Mouse (Mus musculus) hindbrain, embryonic 14.5 days (tissue): ENCODE measurements around the gene Gng12. TPM values are rescaled to one million over a fixed set of nuclear protein-coding genes. Genes with fewer than 3 reads are reported as not detected.

Experiments
- ATAC-seq: fragments of 200-750 bp; cut with Nextera tagmentation; 2 replicates; pipeline ENCODE4 v1.8.0; 2017; ENCODE audit warnings: moderate number of reproducible peaks, mild to moderate bottlenecking, moderate TSS enrichment, moderate library complexity; ENCODE audit not compliant: low FRiP score
- DNase-seq: peaks from one replicate; pipeline ENCODE4 v3.0.0-alpha.2; 2015; ENCODE audit warnings: low spot score
- H3K27ac ChIP-seq: fragments of 300-500 bp; sonication (generic); 2 replicates; pipeline ENCODE4 v1.5.1; 2014; ENCODE audit warnings: mild to moderate bottlenecking, moderate library complexity
- H3K27me3 ChIP-seq: fragments of 300-500 bp; sonication (generic); 2 replicates; pipeline ENCODE4 v1.6.1; 2014; ENCODE audit warnings: mild to moderate bottlenecking, low read length, mixed read lengths; ENCODE audit not compliant: control insufficient read depth, insufficient read depth
- H3K36me3 ChIP-seq: fragments of 300-500 bp; sonication (generic); replicated peaks from 2 replicates; pipeline ENCODE4 v1.6.1; 2014; ENCODE audit not compliant: control insufficient read depth, insufficient read depth
- H3K4me1 ChIP-seq: fragments of 300-500 bp; sonication (generic); replicated peaks from 2 replicates; pipeline ENCODE4 v1.6.1; 2014; ENCODE audit warnings: antibody characterized with exemption, low read length, mixed read lengths; ENCODE audit not compliant: control insufficient read depth, insufficient read depth
- H3K4me2 ChIP-seq: fragments of 300-500 bp; sonication (generic); replicated peaks from 2 replicates; pipeline ENCODE4 v1.6.1; 2014; ENCODE audit warnings: mild to moderate bottlenecking, moderate library complexity
- H3K4me3 ChIP-seq: fragments of 300-500 bp; sonication (generic); replicated peaks from 2 replicates; pipeline ENCODE4 v1.5.1; 2014; ENCODE audit warnings: mild to moderate bottlenecking, low read length
- H3K9ac ChIP-seq: fragments of 300-500 bp; sonication (generic); 2 replicates; pipeline ENCODE4 v1.6.1; 2014
- H3K9me3 ChIP-seq: fragments of 300-500 bp; sonication (generic); 2 replicates; pipeline ENCODE4 v1.6.1; 2016; ENCODE audit warnings: low read length; ENCODE audit not compliant: control insufficient read depth
- WGBS: fragments of 180-500 bp; shearing (Covaris S2); extraction: QIAGEN DNeasy Blood & Tissue Kit; methylation state at CpG from one replicate; pipeline ENCODE4 v1.1.7; 2014; 5-methylcytosine and 5-hydroxymethylcytosine counted together
- polyA plus RNA-seq: library from polyadenylated mRNA; unstranded; fragments of >200 nt; fragmentation: Nextera tagmentation; extraction: Ambion mirVana; gene quantifications from 2 replicates; pipeline ENCODE4 v1.2.1, GENCODE M21; 2014

The Gng12 gene
- polyA plus RNA-seq, 1 experiment from 2014 or later, result 71.2 TPM

GRCm38 (mm10) chr6:66910493-66911435 lies 14.6 kb downstream of the Gng12 start:
- Histone ChIP-seq H3K36me3 (no peaks in the 10 kb centered on the region), H3K27ac (no peak overlapping the region), H3K4me2 (no peak overlapping the region), H3K4me1 (no peaks in the 10 kb centered on the region), H3K4me3 (no peak overlapping the region), H3K9ac (no peak overlapping the region), H3K9me3 (no peaks in the 10 kb centered on the region), H3K27me3 (no peaks in the 10 kb centered on the region)
- no peak for DNase-seq
- WGBS, result 61% methylated on average over 11 of the region's 11 CpGs
- ATAC-seq, result no peak

- DNase-seq (no peak), ATAC-seq (no peak)
- Histone ChIP-seq H3K4me3 (no peak overlapping the region), H3K4me2 (no peak overlapping the region), H3K27ac (no peak overlapping the region), H3K9ac (no peak overlapping the region), H3K9me3 (no peaks in the 10 kb centered on the region), H3K27me3 (no peaks in the 10 kb centered on the region), H3K36me3 (no peaks in the 10 kb centered on the region), H3K4me1 (no peaks in the 10 kb centered on the region)
- 94% methylated on average over 1 of the region's 1 CpGs for WGBS
These were observed 17.2 kb downstream of the Gng12 start for GRCm38 (mm10) chr6:66913355-66913754.

GRCm38 (mm10) chr6:66915592-66915991 lies 19.4 kb downstream of the Gng12 start:
- H3K9me3 ChIP-seq, result no peaks in the 10 kb centered on the region
- 93% methylated on average over 2 of the region's 2 CpGs for whole genome bisulfite sequencing
- no peaks in the 10 kb centered on the region for H3K27me3 ChIP-seq
- H3K36me3 ChIP-seq, result no peaks in the 10 kb centered on the region
- H3K9ac ChIP-seq, result no peak overlapping the region
- no peaks in the 10 kb centered on the region for H3K4me1 ChIP-seq
- no peak overlapping the region for H3K4me2 ChIP-seq
- DNase-seq, result no peak
- ATAC-seq, result no peak
- no peak overlapping the region for H3K4me3 ChIP-seq
- no peak overlapping the region for H3K27ac ChIP-seq

- Histone ChIP-seq H3K27ac (no peak overlapping the region), H3K27me3 (no peaks in the 10 kb centered on the region), H3K4me3 (no peak overlapping the region), H3K4me1 (no peaks in the 10 kb centered on the region), H3K4me2 (no peak overlapping the region), H3K9ac (no peak overlapping the region), H3K36me3 (no peaks in the 10 kb centered on the region), H3K9me3 (no peaks in the 10 kb centered on the region)
- ATAC-seq (no peak), DNase-seq (no peak)
- 95% methylated on average over 7 of the region's 7 CpGs for WGBS
These were observed 20.8 kb downstream of the Gng12 start for GRCm38 (mm10) chr6:66917032-66917431.

GRCm38 (mm10) chr6:66920786-66921185 lies 24.6 kb downstream of the Gng12 start:
- no peaks in the 10 kb centered on the region for H3K27me3 ChIP-seq
- H3K36me3 ChIP-seq, result no peaks in the 10 kb centered on the region
- no peak overlapping the region for H3K4me2 ChIP-seq
- H3K9ac ChIP-seq, result no peak overlapping the region
- H3K4me3 ChIP-seq, result no peak overlapping the region
- H3K9me3 ChIP-seq, result no peaks in the 10 kb centered on the region
- H3K27ac ChIP-seq, result no peak overlapping the region
- 95% methylated on average over 4 of the region's 4 CpGs for WGBS
- DNase-seq, result no peak
- no peak for ATAC-seq
- H3K4me1 ChIP-seq, result no peaks in the 10 kb centered on the region

GRCm38 (mm10) chr6:66921755-66922154 lies 25.6 kb downstream of the Gng12 start:
- H3K9ac ChIP-seq, result no peak overlapping the region
- no peak overlapping the region for H3K4me2 ChIP-seq
- ATAC-seq (no peak), DNase-seq (no peak)
- H3K4me3 ChIP-seq, result no peak overlapping the region
- H3K27ac ChIP-seq, result no peak overlapping the region
- no peaks in the 10 kb centered on the region for H3K4me1 ChIP-seq
- no peaks in the 10 kb centered on the region for H3K9me3 ChIP-seq
- H3K27me3 ChIP-seq, result no peaks in the 10 kb centered on the region
- H3K36me3 ChIP-seq, result no peaks in the 10 kb centered on the region
- WGBS, result 88% methylated on average over 4 of the region's 4 CpGs

GRCm38 (mm10) chr6:66922501-66922900 lies 26.3 kb downstream of the Gng12 start:
- WGBS, result 96% methylated on average over 7 of the region's 7 CpGs

GRCm38 (mm10) chr6:66923851-66924250 lies 27.7 kb downstream of the Gng12 start:
- no peaks in the 10 kb centered on the region for H3K36me3 ChIP-seq
- no peak overlapping the region for H3K4me2 ChIP-seq
- DNase-seq (no peak), ATAC-seq (no peak)
- H3K9ac ChIP-seq, result no peak overlapping the region
- 97% methylated on average over 4 of the region's 4 CpGs for WGBS
- H3K4me1 ChIP-seq, result no peaks in the 10 kb centered on the region
- H3K27ac ChIP-seq, result no peak overlapping the region
- no peak overlapping the region for H3K4me3 ChIP-seq
- no peaks in the 10 kb centered on the region for H3K9me3 ChIP-seq
- H3K27me3 ChIP-seq, result no peaks in the 10 kb centered on the region

More at GRCm38 (mm10) chr6:66922501-66922900, 26.3 kb downstream of the Gng12 start:
- no peaks in the 10 kb centered on the region for H3K4me1 ChIP-seq
- H3K9ac ChIP-seq, result no peak overlapping the region
- H3K36me3 ChIP-seq, result no peaks in the 10 kb centered on the region
- DNase-seq (no peak), ATAC-seq (no peak)
- no peak overlapping the region for H3K4me3 ChIP-seq
- no peaks in the 10 kb centered on the region for H3K27me3 ChIP-seq
- H3K9me3 ChIP-seq, result no peaks in the 10 kb centered on the region
- no peak overlapping the region for H3K27ac ChIP-seq
- H3K4me2 ChIP-seq, result no peak overlapping the region

- H3K27me3 ChIP-seq, result no peaks in the 10 kb centered on the region
- WGBS, result 86% methylated on average over 7 of the region's 7 CpGs
- H3K4me2 ChIP-seq, result no peak overlapping the region
- H3K9ac ChIP-seq, result no peak overlapping the region
- no peak overlapping the region for H3K27ac ChIP-seq
- no peak for ATAC-seq
- no peak for DNase-seq
- no peaks in the 10 kb centered on the region for H3K4me1 ChIP-seq
- no peaks in the 10 kb centered on the region for H3K36me3 ChIP-seq
- no peak overlapping the region for H3K4me3 ChIP-seq
- no peaks in the 10 kb centered on the region for H3K9me3 ChIP-seq
These were observed 28.2 kb downstream of the Gng12 start for GRCm38 (mm10) chr6:66924315-66924965.
